Mouse (Mus musculus): ENCODE results near the gene Dao. TPM values are rescaled to one million over a fixed set of nuclear protein-coding genes. Genes with fewer than 3 reads are reported as not detected.

Gene Dao
- polyA plus RNA-seq, 1 experiment from 2014 or later = not detected

- H3K27me3 ChIP-seq (ENCODE audit: control insufficient read depth, insufficient read depth, low read length) = no peaks in the 10 kb centered on the region
- no peak overlapping the region for H3K4me2 ChIP-seq (ENCODE audit: low read depth, severe bottlenecking)
- H3K27ac ChIP-seq (replicated peaks; ENCODE audit: low read depth, low read length) = no peak overlapping the region
- H3K9me3 ChIP-seq (ENCODE audit: control insufficient read depth, low read length) = no peaks in the 10 kb centered on the region
- no peaks in the 10 kb centered on the region for H3K36me3 ChIP-seq (ENCODE audit: control insufficient read depth, insufficient read depth, low read length)
- DNase-seq (ENCODE audit: low spot score) (no peak), ATAC-seq (ENCODE audit: insufficient number of reproducible peaks, low FRiP score, low TSS enrichment, low read depth) (no peak)
- 8% methylated on average over 10 of the region's 10 CpGs for WGBS
- H3K9ac ChIP-seq (ENCODE audit: low read length) = no peak overlapping the region
- no peaks in the 10 kb centered on the region for H3K4me1 ChIP-seq (ENCODE audit: control insufficient read depth, insufficient read depth, low read length)
- no peak overlapping the region for H3K4me3 ChIP-seq (ENCODE audit: low read depth, low read length)
Observed at GRCm38 (mm10) chr5:114024885-114025284, 21.4 kb downstream of the Dao start.

GRCm38 (mm10) chr5:114027217-114027944, 23.9 kb downstream of the Dao start:
- WGBS = 84% methylated on average over 12 of the region's 12 CpGs
- no peaks in the 10 kb centered on the region for H3K27me3 ChIP-seq (ENCODE audit: control insufficient read depth, insufficient read depth, low read length)
- no peak overlapping the region for H3K27ac ChIP-seq (replicated peaks; ENCODE audit: low read depth, low read length)
- H3K36me3 ChIP-seq (ENCODE audit: control insufficient read depth, insufficient read depth, low read length) = no peaks in the 10 kb centered on the region
- no peak overlapping the region for H3K4me2 ChIP-seq (ENCODE audit: low read depth, severe bottlenecking)
- ATAC-seq (ENCODE audit: insufficient number of reproducible peaks, low FRiP score, low TSS enrichment, low read depth) = no peak
- no peaks in the 10 kb centered on the region; the same call in 1 of the 2 replicates for H3K9me3 ChIP-seq (ENCODE audit: control insufficient read depth, low read length)
- H3K9ac ChIP-seq (ENCODE audit: low read length) = no peak overlapping the region
- no peak overlapping the region for H3K4me3 ChIP-seq (ENCODE audit: low read depth, low read length)
- H3K4me1 ChIP-seq (ENCODE audit: control insufficient read depth, insufficient read depth, low read length) = no peaks in the 10 kb centered on the region
- DNase-seq (ENCODE audit: low spot score) = no peak

- no peak overlapping the region for H3K9ac ChIP-seq (ENCODE audit: low read length)
- no peak overlapping the region for H3K4me3 ChIP-seq (ENCODE audit: low read depth, low read length)
- no peak for ATAC-seq (ENCODE audit: insufficient number of reproducible peaks, low FRiP score, low TSS enrichment, low read depth)
- DNase-seq (ENCODE audit: low spot score) = no peak
- no peaks in the 10 kb centered on the region for H3K4me1 ChIP-seq (ENCODE audit: control insufficient read depth, insufficient read depth, low read length)
- H3K27ac ChIP-seq (replicated peaks; ENCODE audit: low read depth, low read length) = no peak overlapping the region
- no peaks in the 10 kb centered on the region for H3K36me3 ChIP-seq (ENCODE audit: control insufficient read depth, insufficient read depth, low read length)
- H3K9me3 ChIP-seq (ENCODE audit: control insufficient read depth, low read length) = no peaks in the 10 kb centered on the region; the same call in 1 of the 2 replicates
- 87% methylated on average over 12 of the region's 12 CpGs for WGBS
- no peaks in the 10 kb centered on the region for H3K27me3 ChIP-seq (ENCODE audit: control insufficient read depth, insufficient read depth, low read length)
- no peak overlapping the region for H3K4me2 ChIP-seq (ENCODE audit: low read depth, severe bottlenecking)
Observed at GRCm38 (mm10) chr5:114028111-114028510, 24.6 kb downstream of the Dao start.

- Histone ChIP-seq H3K27me3 (ENCODE audit: control insufficient read depth, insufficient read depth, low read length) (no peaks in the 10 kb centered on the region), H3K4me2 (ENCODE audit: low read depth, severe bottlenecking) (no peak overlapping the region), H3K4me3 (ENCODE audit: low read depth, low read length) (no peak overlapping the region), H3K9ac (ENCODE audit: low read length) (no peak overlapping the region), H3K36me3 (ENCODE audit: control insufficient read depth, insufficient read depth, low read length) (no peaks in the 10 kb centered on the region), H3K27ac (replicated peaks; ENCODE audit: low read depth, low read length) (no peak overlapping the region), H3K4me1 (ENCODE audit: control insufficient read depth, insufficient read depth, low read length) (no peaks in the 10 kb centered on the region), H3K9me3 (ENCODE audit: control insufficient read depth, low read length) (no peaks in the 10 kb centered on the region; the same call in 1 of the 2 replicates)
- 92% methylated on average over 12 of the region's 12 CpGs for whole genome bisulfite sequencing
- DNase-seq (ENCODE audit: low spot score) (no peak), ATAC-seq (ENCODE audit: insufficient number of reproducible peaks, low FRiP score, low TSS enrichment, low read depth) (no peak)
Observed at GRCm38 (mm10) chr5:114030652-114031051, 27.1 kb downstream of the Dao start.

GRCm38 (mm10) chr5:114032161-114032763, 28.8 kb downstream of the Dao start:
- H3K4me3 ChIP-seq (ENCODE audit: low read depth, low read length) = no peak overlapping the region
- H3K27ac ChIP-seq (replicated peaks; ENCODE audit: low read depth, low read length) = no peak overlapping the region
- H3K36me3 ChIP-seq (ENCODE audit: control insufficient read depth, insufficient read depth, low read length) = no peaks in the 10 kb centered on the region
- no peak for ATAC-seq (ENCODE audit: insufficient number of reproducible peaks, low FRiP score, low TSS enrichment, low read depth)
- no peak for DNase-seq (ENCODE audit: low spot score)
- H3K4me1 ChIP-seq (ENCODE audit: control insufficient read depth, insufficient read depth, low read length) = no peaks in the 10 kb centered on the region
- no peaks in the 10 kb centered on the region for H3K27me3 ChIP-seq (ENCODE audit: control insufficient read depth, insufficient read depth, low read length)
- 84% methylated on average over 3 of the region's 3 CpGs for WGBS
- no peak overlapping the region for H3K4me2 ChIP-seq (ENCODE audit: low read depth, severe bottlenecking)
- H3K9ac ChIP-seq (ENCODE audit: low read length) = no peak overlapping the region
- no peaks in the 10 kb centered on the region; the same call in 1 of the 2 replicates for H3K9me3 ChIP-seq (ENCODE audit: control insufficient read depth, low read length)

GRCm38 (mm10) chr5:114034393-114034792, 30.9 kb downstream of the Dao start:
- H3K4me3 ChIP-seq (ENCODE audit: low read depth, low read length) = no peak overlapping the region
- H3K27me3 ChIP-seq (ENCODE audit: control insufficient read depth, insufficient read depth, low read length) = no peaks in the 10 kb centered on the region
- DNase-seq (ENCODE audit: low spot score) (no peak), ATAC-seq (ENCODE audit: insufficient number of reproducible peaks, low FRiP score, low TSS enrichment, low read depth) (no peak)
- no peaks in the 10 kb centered on the region for H3K36me3 ChIP-seq (ENCODE audit: control insufficient read depth, insufficient read depth, low read length)
- no peak overlapping the region for H3K9ac ChIP-seq (ENCODE audit: low read length)
- H3K27ac ChIP-seq (replicated peaks; ENCODE audit: low read depth, low read length) = no peak overlapping the region
- no peaks in the 10 kb centered on the region for H3K4me1 ChIP-seq (ENCODE audit: control insufficient read depth, insufficient read depth, low read length)
- H3K4me2 ChIP-seq (ENCODE audit: low read depth, severe bottlenecking) = no peak overlapping the region
- WGBS = 84% methylated on average over 7 of the region's 7 CpGs
- H3K9me3 ChIP-seq (ENCODE audit: control insufficient read depth, low read length) = no peaks in the 10 kb centered on the region; the same call in 1 of the 2 replicates

- Histone ChIP-seq H3K9ac (ENCODE audit: low read length) (no peak overlapping the region), H3K4me1 (ENCODE audit: control insufficient read depth, insufficient read depth, low read length) (no peaks in the 10 kb centered on the region), H3K4me2 (ENCODE audit: low read depth, severe bottlenecking) (no peak overlapping the region), H3K27me3 (ENCODE audit: control insufficient read depth, insufficient read depth, low read length) (no peaks in the 10 kb centered on the region), H3K36me3 (ENCODE audit: control insufficient read depth, insufficient read depth, low read length) (no peaks in the 10 kb centered on the region), H3K4me3 (ENCODE audit: low read depth, low read length) (no peak overlapping the region), H3K27ac (replicated peaks; ENCODE audit: low read depth, low read length) (no peak overlapping the region), H3K9me3 (ENCODE audit: control insufficient read depth, low read length) (no peaks in the 10 kb centered on the region; the same call in 1 of the 2 replicates)
- DNase-seq (ENCODE audit: low spot score) (no peak), ATAC-seq (ENCODE audit: insufficient number of reproducible peaks, low FRiP score, low TSS enrichment, low read depth) (no peak)
- WGBS = 69% methylated on average over 10 of the region's 10 CpGs
Observed at GRCm38 (mm10) chr5:114035111-114035510, 31.6 kb downstream of the Dao start.

- no peak overlapping the region for H3K27ac ChIP-seq (replicated peaks; ENCODE audit: low read depth, low read length)
Observed at GRCm38 (mm10) chr5:114040508-114040907, 37.0 kb downstream of the Dao start.

More at GRCm38 (mm10) chr5:114040508-114040907, 37.0 kb downstream of the Dao start:
- no peak for ATAC-seq (ENCODE audit: insufficient number of reproducible peaks, low FRiP score, low TSS enrichment, low read depth)
- Histone ChIP-seq H3K4me3 (ENCODE audit: low read depth, low read length) (no peak overlapping the region), H3K9me3 (ENCODE audit: control insufficient read depth, low read length) (no peaks in the 10 kb centered on the region), H3K9ac (ENCODE audit: low read length) (no peak overlapping the region), H3K27me3 (ENCODE audit: control insufficient read depth, insufficient read depth, low read length) (no peaks in the 10 kb centered on the region), H3K36me3 (ENCODE audit: control insufficient read depth, insufficient read depth, low read length) (no peaks in the 10 kb centered on the region), H3K4me1 (ENCODE audit: control insufficient read depth, insufficient read depth, low read length) (0 out of 2 replicates have a peak, but pooled peaks cover 2% of the 10 kb centered on the region), H3K4me2 (ENCODE audit: low read depth, severe bottlenecking) (no peak overlapping the region)
- no peak for DNase-seq (ENCODE audit: low spot score)
- WGBS = 26% methylated on average over 8 of the region's 8 CpGs
